Mouse (Mus musculus) CH12.LX (cell line): Measurements from ENCODE around the gene Zfyve28.

Source experiments
- CTCF ChIP-seq, 2 experiments: IDR thresholded peaks in 1 of 2; conservative IDR thresholded peaks in 1 of 2; 2 replicates each; pipeline ENCODE4 v1.5.1; 2011 to 2012; ENCODE audit warnings: low read depth in 2 of 2, low read length in 2 of 2, improper control_type of control experiment in 1 of 2, inconsistent platforms in 1 of 2, mild to moderate bottlenecking in 1 of 2, moderate library complexity in 1 of 2
- EP300 ChIP-seq: IDR thresholded peaks from 2 replicates; pipeline ENCODE4 v1.6.1; 2011; ENCODE audit warnings: low read length, improper control_type of control experiment
- GABPA ChIP-seq: IDR thresholded peaks from 2 replicates; pipeline ENCODE4 v1.6.1; 2012; ENCODE audit warnings: low read depth, low read length, improper control_type of control experiment, inconsistent platforms; ENCODE audit not compliant: insufficient replicate concordance
- HCFC1 ChIP-seq: IDR thresholded peaks from 2 replicates; pipeline ENCODE4 v1.6.1; 2012; ENCODE audit warnings: low read depth, mild to moderate bottlenecking, inconsistent platforms, low read length, improper control_type of control experiment
- MAZ ChIP-seq: IDR thresholded peaks from 2 replicates; pipeline ENCODE4 v1.6.1; 2012; ENCODE audit warnings: low read depth, mild to moderate bottlenecking, inconsistent platforms, low read length, improper control_type of control experiment, moderate library complexity
- MEF2A ChIP-seq: IDR thresholded peaks from 2 replicates; pipeline ENCODE4 v1.6.1; 2014; ENCODE audit warnings: low read depth, mild to moderate bottlenecking, inconsistent platforms, low read length, improper control_type of control experiment, borderline replicate concordance
- NELFE ChIP-seq: IDR thresholded peaks from 2 replicates; pipeline ENCODE4 v1.6.1; 2011; ENCODE audit warnings: low read depth, low read length, improper control_type of control experiment
- POLR2A ChIP-seq: IDR thresholded peaks from 2 replicates; pipeline ENCODE4 v1.6.1; 2011; ENCODE audit warnings: low read depth, mild to moderate bottlenecking, improper control_type of control experiment, low read length
- POLR2AphosphoS2 ChIP-seq: IDR thresholded peaks from 2 replicates; pipeline ENCODE4 v1.6.1; 2011; ENCODE audit warnings: low read depth, low read length, improper control_type of control experiment
- SMC3 ChIP-seq: IDR thresholded peaks from 2 replicates; pipeline ENCODE4 v1.6.1; 2011; ENCODE audit warnings: low read depth, low read length, improper control_type of control experiment
- UBTF ChIP-seq: IDR thresholded peaks from 2 replicates; pipeline ENCODE4 v1.6.1; 2012; ENCODE audit warnings: low read depth, mild to moderate bottlenecking, inconsistent platforms, low read length, improper control_type of control experiment, moderate library complexity
- USF1 ChIP-seq: IDR thresholded peaks from 2 replicates; pipeline ENCODE4 v1.6.1; 2014; ENCODE audit warnings: low read depth, mild to moderate bottlenecking, inconsistent platforms, low read length, improper control_type of control experiment
- ZC3H11A ChIP-seq: IDR thresholded peaks from 2 replicates; pipeline ENCODE4 v1.6.1; 2012; ENCODE audit warnings: low read depth, mild to moderate bottlenecking, inconsistent platforms, low read length, improper control_type of control experiment

DNA sequence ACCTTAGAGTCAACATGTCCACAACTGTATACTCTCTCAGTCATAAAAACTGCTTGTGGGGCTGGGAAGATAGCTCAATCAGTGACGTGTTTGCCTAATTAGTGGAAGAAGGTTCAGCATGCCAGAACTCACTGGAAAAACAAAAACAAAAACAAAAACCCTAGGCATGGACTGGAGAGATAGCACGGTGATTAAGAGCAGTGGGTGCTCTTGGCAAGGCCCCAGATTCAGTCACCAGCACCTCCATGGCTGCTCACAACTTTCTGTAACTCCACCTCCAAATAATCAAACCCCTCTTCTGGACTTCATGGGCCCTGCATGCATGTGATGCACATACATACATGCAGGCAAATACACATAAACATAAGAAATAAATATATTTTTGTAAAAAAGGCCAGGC, 1.0 kb upstream of the Zfyve28 start:
- no peak for TF ChIP-seq POLR2A
- no peak for TF ChIP-seq EP300
- no peak for TF ChIP-seq HCFC1
- TF ChIP-seq ZC3H11A: no peak
- no peak for TF ChIP-seq CTCF (conservative IDR thresholded peaks at IDR 0.05 in 1 of 2, IDR thresholded peaks at IDR 0.05 in 1 of 2; ENCODE audit: low read depth in 2 of 2, low read length in 2 of 2)
- no peak for TF ChIP-seq SMC3
- TF ChIP-seq UBTF: no peak
- TF ChIP-seq USF1: no peak
- TF ChIP-seq MEF2A: no peak
- TF ChIP-seq MAZ: no peak
- TF ChIP-seq NELFE: no peak
- no peak for TF ChIP-seq POLR2AphosphoS2
- no peak for TF ChIP-seq GABPA
